ENCODE assay signal across 12 mouse cellular contexts in genomic region chr17:31890311-31890951, GRCm38 (mm10). TPM values are rescaled to one million over a fixed set of nuclear protein-coding genes. Genes with fewer than 3 reads are reported as not detected.
DNase-seq lines count a peak whose midpoint lies in the region; ATAC-seq and TF ChIP-seq lines count a peak whose summit lies in the region.
"Had no signal": no experiment of that assay in that cellular context is flagged by ENCODE, and none has a peak within 500 bp of the region (broad histone marks: within the 10 kb centered on the region; RNA-seq: fewer than 3 reads in every experiment).

No protein-coding gene starts in this region.

- peaks cover 57% of the 10 kb centered on the region for H3K4me1 ChIP-seq in lung, embryonic 16.5 days (replicated peaks; ENCODE audit: control insufficient read depth, insufficient read depth, low read length)
- peaks cover 10% of the 10 kb centered on the region for H3K4me1 ChIP-seq in lung, adult 2 months (ENCODE audit: control insufficient read depth, insufficient read depth, low read length)
- peaks cover 38% of the 10 kb centered on the region for H3K4me1 ChIP-seq in embryonic facial prominence, embryonic 12.5 days
- 0 out of 2 replicates have a peak, but pooled peaks cover 4% of the 10 kb centered on the region for H3K4me1 ChIP-seq in forebrain, postnatal 0 days (ENCODE audit: insufficient read depth)

- no peak overlapping the region for H3K4me2 ChIP-seq in lung, embryonic 16.5 days (ENCODE audit: low read depth, low read length)
- no peak overlapping the region for H3K4me2 ChIP-seq in embryonic facial prominence, embryonic 12.5 days (replicated peaks)
- H3K4me2 ChIP-seq in forebrain, postnatal 0 days (ENCODE audit: low read depth), result no peak overlapping the region
- H3K4me2 ChIP-seq: embryonic facial prominence, embryonic 13.5 days had no signal

- peak; percentile 85 for DNase-seq in heart, adult 11 months
- no peak for DNase-seq in heart, postnatal 14 days
- no peak for DNase-seq in lung, adult 2 months
- peak; percentile 72 for DNase-seq in kidney, postnatal 14 days
- no peak for DNase-seq in spleen, postnatal 4 days (ENCODE audit: low spot score in 2 of 2)
- no peak for DNase-seq in forebrain, postnatal 0 days
- DNase-seq: adrenal gland, adult 8-10 months; cerebellum, adult 2 months had no signal

- H3K9ac ChIP-seq in lung, embryonic 16.5 days (ENCODE audit: low read length), result peak overlapping the region; percentile 57; the same call in 1 of the 2 replicates
- H3K9ac ChIP-seq in embryonic facial prominence, embryonic 12.5 days, result no peak overlapping the region
- H3K9ac ChIP-seq in forebrain, postnatal 0 days, result no peak overlapping the region
- H3K9ac ChIP-seq: embryonic facial prominence, embryonic 13.5 days had no signal

- WGBS in lung, embryonic 16.5 days, result 17% methylated on average over 2 of the region's 2 CpGs
- 49% methylated on average over 2 of the region's 2 CpGs for WGBS in lung, adult 2 months
- WGBS in embryonic facial prominence, embryonic 12.5 days, result 32% methylated on average over 2 of the region's 2 CpGs
- WGBS in forebrain, postnatal 0 days, result 40% methylated on average over 2 of the region's 2 CpGs

- TF ChIP-seq POLR2A in lung, adult 2 months (IDR thresholded peaks at IDR 0.05; ENCODE audit: borderline replicate concordance, extremely low read depth, low read depth, low read length), result no peak

- no peak overlapping the region for H3K4me3 ChIP-seq in lung, embryonic 16.5 days (ENCODE audit: low read length)
- no peak overlapping the region for H3K4me3 ChIP-seq in lung, adult 2 months (replicated peaks; ENCODE audit: extremely low read depth, low read depth, low read length)
- no peak overlapping the region for H3K4me3 ChIP-seq in embryonic facial prominence, embryonic 12.5 days
- no peak overlapping the region for H3K4me3 ChIP-seq in forebrain, postnatal 0 days (ENCODE audit: low read depth, low read length)
- H3K4me3 ChIP-seq: embryonic facial prominence, embryonic 13.5 days; left cerebral cortex, adult 2 months had no signal

- peak; percentile 25; the same call in 1 of the 2 replicates for ATAC-seq in lung, embryonic 16.5 days (ENCODE audit: low read depth)
- no peak for ATAC-seq in embryonic facial prominence, embryonic 12.5 days (ENCODE audit: insufficient number of reproducible peaks, insufficient read depth, low FRiP score, low TSS enrichment)
- no peak for ATAC-seq in forebrain, postnatal 0 days

- intact Hi-C loops in heart, postnatal 14 days (cut with DNase I), result loop anchor here (5.0 kb wide), 1 partner anchor 33 kb away; the partner anchor contains the start of gene Sik1

- no peaks in the 10 kb centered on the region for H3K9me3 ChIP-seq in lung, embryonic 16.5 days (ENCODE audit: control insufficient read depth, low read length)
- H3K9me3 ChIP-seq in embryonic facial prominence, embryonic 12.5 days, result no peaks in the 10 kb centered on the region
- no peaks in the 10 kb centered on the region for H3K9me3 ChIP-seq in forebrain, postnatal 0 days (ENCODE audit: low read length)
- H3K9me3 ChIP-seq: embryonic facial prominence, embryonic 13.5 days had no signal

- no peak for TF ChIP-seq CTCF in lung, adult 2 months (IDR thresholded peaks at IDR 0.05; ENCODE audit: insufficient read depth, low read length)
- TF ChIP-seq CTCF in forebrain, postnatal 0 days (IDR thresholded peaks at IDR 0.05; ENCODE audit: low read depth), result no peak

- peak overlapping the region; percentile 98 for H3K27ac ChIP-seq in lung, embryonic 16.5 days (ENCODE audit: low read length)
- H3K27ac ChIP-seq in embryonic facial prominence, embryonic 12.5 days, result 0 out of 2 replicates have a peak overlapping the region, but pooled peaks have one; percentile 11
- H3K27ac ChIP-seq in forebrain, postnatal 0 days (ENCODE audit: low read depth, low read length), result no peak overlapping the region
- H3K27ac ChIP-seq: embryonic facial prominence, embryonic 13.5 days; left cerebral cortex, adult 2 months had no signal

- no peaks in the 10 kb centered on the region for H3K36me3 ChIP-seq in lung, embryonic 16.5 days (ENCODE audit: control insufficient read depth, insufficient read depth, low read length)
- H3K36me3 ChIP-seq in embryonic facial prominence, embryonic 12.5 days, result no peaks in the 10 kb centered on the region
- no peaks in the 10 kb centered on the region for H3K36me3 ChIP-seq in forebrain, postnatal 0 days (ENCODE audit: insufficient read depth)
- H3K36me3 ChIP-seq: embryonic facial prominence, embryonic 13.5 days had no signal

- H3K27me3 ChIP-seq in lung, embryonic 16.5 days (ENCODE audit: control insufficient read depth, insufficient read depth, low read depth, low read length), result no peaks in the 10 kb centered on the region
- no peaks in the 10 kb centered on the region for H3K27me3 ChIP-seq in embryonic facial prominence, embryonic 12.5 days
- no peaks in the 10 kb centered on the region for H3K27me3 ChIP-seq in forebrain, postnatal 0 days (ENCODE audit: insufficient read depth, low read length)
- H3K27me3 ChIP-seq: embryonic facial prominence, embryonic 13.5 days had no signal

RNA-seq across cellular contexts. Expression of gene Sik1, which starts 34.8 kb away (rescaled TPM):
- total RNA-seq in heart, postnatal 14 days (2021), result 10 to 100 TPM; 41.4 to 72.2 TPM
- polyA plus RNA-seq in lung, embryonic 16.5 days (2015; fragmentation: Nextera tagmentation; extraction: Ambion mirVana), result 32.7 and 33.0 TPM in 2 replicates
- 60.5 and 87.9 TPM in 2 replicates for polyA plus RNA-seq in lung, adult 2 months (2012; rRNA removed)
- polyA plus RNA-seq in embryonic facial prominence, embryonic 12.5 days (2016; fragmentation: Nextera tagmentation; extraction: Ambion mirVana), result 13.0 and 15.8 TPM in 2 replicates
- total RNA-seq in forebrain, postnatal 0 days (2014; rRNA removed), result 34.6 and 42.2 TPM in 2 replicates
- polyA plus RNA-seq in forebrain, postnatal 0 days (2015; fragmentation: Nextera tagmentation; extraction: Ambion mirVana), result 18.6 and 19.4 TPM in 2 replicates

Comparison
In these comparisons a context has a peak if more than half of its experiments do, and no peak if none do; other contexts are left out.
1. DNase-seq: peak in heart, adult 11 months (single experiment) and kidney, postnatal 14 days (single experiment); none in heart, postnatal 14 days (0 of 2), lung, adult 2 months (single experiment), spleen, postnatal 4 days (0 of 2) and forebrain, postnatal 0 days (single experiment).